Mouse (Mus musculus) CH12.LX (cell line): ENCODE measurements around the gene Prrx2. TPM values are rescaled to one million over a fixed set of nuclear protein-coding genes. Genes with fewer than 3 reads are reported as not detected.

Experiments
- DNase-seq: peaks from one replicate; pipeline ENCODE4 v3.0.0-alpha.2; 2013; ENCODE audit errors: extremely low read depth
- H3K27ac ChIP-seq: 2 replicates; pipeline ENCODE4 v1.5.1; 2012; ENCODE audit warnings: low read depth, mild to moderate bottlenecking, control low read depth, moderate library complexity; ENCODE audit not compliant: insufficient read depth
- H3K27me3 ChIP-seq: replicated peaks from 2 replicates; pipeline ENCODE3; 2012; ENCODE audit warnings: inconsistent platforms
- H3K36me3 ChIP-seq, 2 experiments: replicated peaks in 1 of 2; 2 replicates each; pipeline versions ENCODE3 to v1.6.1; 2012; ENCODE audit warnings: inconsistent platforms in 1 of 2, low read length in 1 of 2, mild to moderate bottlenecking in 1 of 2, mixed read lengths in 1 of 2, moderate library complexity in 1 of 2; ENCODE audit not compliant: control insufficient read depth in 1 of 2, insufficient read depth in 1 of 2
- H3K4me1 ChIP-seq, 2 experiments: 2 replicates each; pipeline ENCODE4 v1.6.1; 2012; ENCODE audit warnings: inconsistent platforms in 1 of 2, moderate library complexity in 1 of 2; ENCODE audit not compliant: insufficient read depth in 2 of 2, control insufficient read depth in 1 of 2
- H3K4me2 ChIP-seq: 2 replicates; pipeline ENCODE4 v1.6.1; 2012; ENCODE audit warnings: low read depth, mild to moderate bottlenecking, control low read depth; ENCODE audit not compliant: poor library complexity, insufficient read depth, severe bottlenecking
- H3K4me3 ChIP-seq, 3 experiments: fragments of 150-350 bp in 1 of 3; sonication (generic) in 1 of 3; replicated peaks in 1 of 3; 2 replicates each; pipeline versions ENCODE3 to v1.5.1; 2011 to 2012; ENCODE audit warnings: low read depth in 2 of 3, low read length in 2 of 3, mild to moderate bottlenecking in 2 of 3, moderate library complexity in 2 of 3, control low read depth in 1 of 3, improper control_type of control experiment in 1 of 3, inconsistent platforms in 1 of 3, mixed read lengths in 1 of 3; ENCODE audit not compliant: poor library complexity in 1 of 3
- H3K79me2 ChIP-seq: replicated peaks from 2 replicates; pipeline ENCODE4 v1.6.1; 2012; ENCODE audit warnings: mild to moderate bottlenecking, moderate library complexity; ENCODE audit not compliant: control insufficient read depth, poor library complexity, insufficient read depth, severe bottlenecking; ENCODE audit errors: extremely low read depth
- H3K9ac ChIP-seq: 2 replicates; pipeline ENCODE4 v1.6.1; 2012; ENCODE audit warnings: low read depth, mild to moderate bottlenecking, control low read depth, moderate library complexity; ENCODE audit not compliant: insufficient read depth
- H3K9me3 ChIP-seq: replicated peaks from 2 replicates; pipeline ENCODE3; 2012; ENCODE audit warnings: low read length, inconsistent platforms, mixed read lengths
- BHLHE40 ChIP-seq: IDR thresholded peaks from 2 replicates; pipeline ENCODE4 v1.6.1; 2011; ENCODE audit warnings: mild to moderate bottlenecking, low read depth, low read length, improper control_type of control experiment
- CTCF ChIP-seq, 2 experiments: IDR thresholded peaks in 1 of 2; conservative IDR thresholded peaks in 1 of 2; 2 replicates each; pipeline ENCODE4 v1.5.1; 2011 to 2012; ENCODE audit warnings: low read depth in 2 of 2, low read length in 2 of 2, improper control_type of control experiment in 1 of 2, inconsistent platforms in 1 of 2, mild to moderate bottlenecking in 1 of 2, moderate library complexity in 1 of 2
- IRF4 ChIP-seq: IDR thresholded peaks from 2 replicates; pipeline ENCODE4 v1.6.1; 2014; ENCODE audit warnings: low read depth, mild to moderate bottlenecking, inconsistent platforms, low read length, improper control_type of control experiment
- KAT2A ChIP-seq: IDR thresholded peaks from 2 replicates; pipeline ENCODE4 v1.6.1; 2012; ENCODE audit warnings: low read length, improper control_type of control experiment, inconsistent platforms; ENCODE audit not compliant: insufficient replicate concordance
- MAZ ChIP-seq: IDR thresholded peaks from 2 replicates; pipeline ENCODE4 v1.6.1; 2012; ENCODE audit warnings: low read depth, mild to moderate bottlenecking, inconsistent platforms, low read length, improper control_type of control experiment, moderate library complexity
- MYC ChIP-seq: IDR thresholded peaks from 2 replicates; pipeline ENCODE4 v1.6.1; 2011; ENCODE audit warnings: low read depth, mild to moderate bottlenecking, improper control_type of control experiment, low read length
- NRF1 ChIP-seq: IDR thresholded peaks from 2 replicates; pipeline ENCODE4 v1.6.1; 2014; ENCODE audit warnings: low read depth, mild to moderate bottlenecking, inconsistent platforms, low read length, improper control_type of control experiment, moderate library complexity
- RAD21 ChIP-seq: IDR thresholded peaks from 2 replicates; pipeline ENCODE4 v1.6.1; 2011; ENCODE audit warnings: low read depth, mild to moderate bottlenecking, low read length, improper control_type of control experiment, moderate library complexity
- SIN3A ChIP-seq: IDR thresholded peaks from 2 replicates; pipeline ENCODE4 v1.6.1; 2012; ENCODE audit warnings: low read length, improper control_type of control experiment, inconsistent platforms
- SMC3 ChIP-seq: IDR thresholded peaks from 2 replicates; pipeline ENCODE4 v1.6.1; 2011; ENCODE audit warnings: low read depth, low read length, improper control_type of control experiment
- TBP ChIP-seq: conservative IDR thresholded peaks from 2 replicates; pipeline ENCODE4 v1.6.1; 2011; ENCODE audit warnings: low read depth, low read length, improper control_type of control experiment
- UBTF ChIP-seq: IDR thresholded peaks from 2 replicates; pipeline ENCODE4 v1.6.1; 2012; ENCODE audit warnings: low read depth, mild to moderate bottlenecking, inconsistent platforms, low read length, improper control_type of control experiment, moderate library complexity
- ZKSCAN1 ChIP-seq: IDR thresholded peaks from 2 replicates; pipeline ENCODE4 v1.6.1; 2012; ENCODE audit warnings: low read depth, inconsistent platforms, low read length, improper control_type of control experiment, borderline replicate concordance
- dilution Hi-C: fragments of 300-500 bp; cut with MboI; formaldehyde crosslinking; loops from 2 replicates; pipeline ENCODE4 v1.14.3; 2020; ENCODE audit warnings: low sequenced_read_pairs; ENCODE audit not compliant: extremely low pct_unique_long_range_greater_than_20kb, extremely low pct_ligation_motif_present
- in situ Hi-C: fragments of 300-500 bp; cut with MboI; formaldehyde crosslinking; loops from 3 replicates; pipeline ENCODE4 v1.14.3; 2019; ENCODE audit warnings: low sequenced_read_pairs, low pct_ligation_motif_present, low pct_unique_long_range_greater_than_20kb, mixed read lengths
- polyA plus RNA-seq: library from polyadenylated mRNA; unstranded; fragments of >175 nt; gene quantifications from 2 replicates; pipeline ENCODE4 v1.2.1, GENCODE M21; 2012; ENCODE audit warnings: low read depth; ENCODE audit not compliant: insufficient read length
- total RNA-seq, 2 experiments: library from RNA; depleted of rRNA; stranded (reverse); fragments of 300-350 nt in 1 of 2; fragments of >200 nt in 1 of 2; gene quantifications; 2 replicates each; pipeline ENCODE4 v1.2.3; 2012 to 2014

The Prrx2 gene
- total and polyA plus RNA-seq, 3 experiments: not detected

DNA sequence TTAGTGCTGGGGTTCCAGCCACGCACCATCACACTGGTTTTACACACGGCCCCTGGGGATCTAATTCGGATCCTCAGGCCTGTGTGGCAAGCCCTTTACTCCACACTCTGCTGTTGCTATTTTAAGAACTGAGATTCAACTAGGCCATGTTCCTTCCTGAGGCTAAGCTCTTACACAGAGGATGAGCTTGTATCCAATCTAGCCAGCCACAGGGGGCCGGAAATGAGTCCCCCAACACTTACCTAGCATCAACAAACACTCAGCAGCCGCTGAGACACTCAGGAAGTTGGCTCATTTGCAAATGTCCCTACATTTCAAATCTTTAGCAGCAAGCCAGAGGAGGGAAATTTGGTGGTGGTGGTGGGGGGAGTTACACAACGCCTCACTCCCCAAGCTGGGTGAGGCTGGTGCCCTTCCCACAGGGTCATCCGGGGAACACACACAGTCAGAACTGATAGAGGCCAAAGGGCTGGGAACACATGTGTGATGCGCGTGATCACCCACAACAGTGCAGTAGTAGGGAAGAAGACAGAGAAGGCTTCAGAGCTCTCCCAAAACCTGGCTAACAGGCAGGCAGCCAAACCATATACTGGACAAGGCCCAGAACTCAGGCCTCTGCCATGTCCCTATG lies 92.5 kb downstream of the Prrx2 start:
- Histone ChIP-seq H3K27me3 (peaks cover 2% of the 10 kb centered on the region), H3K9ac (0 out of 2 replicates have a peak overlapping the region, but pooled peaks have one; percentile 3), H3K4me1 (peaks cover 25 to 37% of the 10 kb centered on the region in 2 experiments), H3K27ac (peak overlapping the region; percentile 11; the same call in 1 of the 2 replicates), H3K36me3 (peaks cover 0 to 3% of the 10 kb centered on the region in 2 experiments), H3K4me2 (peak overlapping the region; percentile 43), H3K4me3 (no peak overlapping the region), H3K9me3 (peaks cover 2% of the 10 kb centered on the region), H3K79me2 (no peaks in the 10 kb centered on the region)
- dilution Hi-C loops: no loop called here
- TF ChIP-seq BHLHE40 (peak; percentile 1; the same call in 1 of the 2 replicates), NRF1 (no peak)
- DNase-seq: peak; percentile 60
- in situ Hi-C loops: no loop called here

DNA sequence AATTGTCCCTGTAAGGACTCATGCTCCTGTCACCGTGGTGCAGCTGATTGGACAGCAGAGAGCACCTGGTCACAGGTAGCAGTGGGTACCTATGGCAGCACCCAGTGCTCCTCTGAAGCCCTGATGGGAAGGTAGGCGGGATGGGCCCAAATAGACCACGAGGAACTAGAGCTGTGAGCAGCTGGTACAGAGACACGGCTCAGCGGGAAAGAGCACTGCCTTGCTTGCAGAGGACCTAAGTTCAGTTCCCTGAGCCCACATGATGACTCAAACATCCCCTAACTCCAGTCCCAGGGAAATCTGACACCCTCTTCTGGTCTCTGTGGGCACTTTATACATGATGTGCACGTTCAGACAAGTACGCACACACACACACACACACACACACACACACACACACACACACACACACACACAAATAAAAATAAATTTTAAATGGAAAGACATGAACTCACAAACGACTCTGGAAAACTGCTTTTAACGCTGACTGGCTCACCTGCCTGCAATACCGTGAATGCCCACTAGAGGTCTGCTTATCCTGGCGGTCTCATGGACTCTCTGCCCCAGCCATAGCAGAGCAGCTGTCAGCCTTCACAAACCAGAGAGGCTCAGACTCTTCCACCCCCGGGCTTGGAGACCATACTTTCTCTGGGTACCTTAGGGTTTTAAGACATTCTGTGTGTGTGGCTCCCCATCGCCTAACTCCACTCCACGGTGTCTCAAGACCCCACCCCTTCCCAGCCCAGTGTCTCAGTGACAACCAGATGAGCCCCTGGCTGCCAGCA lies 93.3 kb downstream of the Prrx2 start:
- Histone ChIP-seq H3K27me3 (peaks cover 2% of the 10 kb centered on the region), H3K9me3 (peaks cover 2% of the 10 kb centered on the region), H3K4me1 (peaks cover 26 to 41% of the 10 kb centered on the region in 2 experiments), H3K9ac (peak overlapping the region; percentile 68), H3K79me2 (no peaks in the 10 kb centered on the region), H3K4me3 (peak overlapping the region in 1 of 3 experiments; percentile 61), H3K36me3 (peaks cover 0 to 3% of the 10 kb centered on the region in 2 experiments), H3K27ac (peak overlapping the region; percentile 52), H3K4me2 (peak overlapping the region; percentile 87)
- peak; percentile 87 for DNase-seq
- in situ Hi-C loops: no loop called here
- dilution Hi-C loops: no loop called here
- TF ChIP-seq MYC (0 out of 2 replicates have a peak, but pooled peaks have one; percentile 61), KAT2A (no peak), TBP (no peak), BHLHE40 (peak; percentile 66), NRF1 (0 out of 2 replicates have a peak, but pooled peaks have one; percentile 26), SIN3A (peak; percentile 59; the same call in 1 of the 2 replicates), UBTF (0 out of 2 replicates have a peak, but pooled peaks have one; percentile 52), ZKSCAN1 (no peak), CTCF (conservative IDR thresholded peaks at IDR 0.05 in 1 of 2, IDR thresholded peaks at IDR 0.05 in 1 of 2; ENCODE audit: low read depth in 2 of 2, low read length in 2 of 2) (peak; percentile 81 to 95), SMC3 (peak; percentile 54), MAZ (peak; percentile 75; the same call in 1 of the 2 replicates), RAD21 (peak; percentile 19), IRF4 (peak; percentile 25; the same call in 1 of the 2 replicates)
